Mouse (Mus musculus) stomach, embryonic 14.5 days (tissue): ENCODE results near the gene Rasgef1b. TPM values are rescaled to one million over a fixed set of nuclear protein-coding genes. Genes with fewer than 3 reads are reported as not detected.
A peak's percentile ranks its signal among the peaks of the same experiment; 100 is the strongest.

Source experiments
- ATAC-seq: fragments of 200-750 bp; cut with Nextera tagmentation; 2 replicates; pipeline ENCODE4 v1.8.0; 2017; ENCODE audit warnings: low read depth, moderate TSS enrichment; ENCODE audit not compliant: insufficient number of reproducible peaks, insufficient read depth, low FRiP score
- H3K27ac ChIP-seq: fragments of 300-500 bp; sonication (generic); 2 replicates; pipeline ENCODE4 v1.5.1; 2014; ENCODE audit warnings: mild to moderate bottlenecking, low read length, moderate library complexity, mixed read lengths
- H3K27me3 ChIP-seq: fragments of 300-500 bp; sonication (generic); 2 replicates; pipeline ENCODE4 v1.6.1; 2014; ENCODE audit warnings: low read length, control low read depth, mixed read lengths; ENCODE audit not compliant: control insufficient read depth, insufficient read depth
- H3K36me3 ChIP-seq: fragments of 300-500 bp; sonication (generic); 2 replicates; pipeline ENCODE4 v1.6.1; 2014; ENCODE audit warnings: mild to moderate bottlenecking, control low read depth, low read length, moderate library complexity, mixed read lengths; ENCODE audit not compliant: control insufficient read depth, insufficient read depth
- H3K4me1 ChIP-seq: fragments of 300-500 bp; sonication (generic); 2 replicates; pipeline ENCODE4 v1.6.1; 2014; ENCODE audit warnings: low read length, control low read depth, mixed read lengths; ENCODE audit not compliant: control insufficient read depth, insufficient read depth
- H3K4me2 ChIP-seq: fragments of 300-500 bp; sonication (generic); replicated peaks from 2 replicates; pipeline ENCODE4 v1.6.1; 2014; ENCODE audit warnings: low read depth, low read length, control low read depth
- H3K4me3 ChIP-seq: fragments of 300-500 bp; sonication (generic); 2 replicates; pipeline ENCODE4 v1.5.1; 2014; ENCODE audit warnings: low read depth, low read length, control low read depth
- H3K9ac ChIP-seq: fragments of 300-500 bp; sonication (generic); replicated peaks from 2 replicates; pipeline ENCODE4 v1.6.1; 2014; ENCODE audit warnings: low read depth, mild to moderate bottlenecking, control low read depth, low read length, moderate library complexity, mixed read lengths
- H3K9me3 ChIP-seq: fragments of 300-500 bp; sonication (generic); 2 replicates; pipeline ENCODE4 v1.6.1; 2016; ENCODE audit warnings: low read depth, low read length, control low read depth; ENCODE audit not compliant: control insufficient read depth
- WGBS: fragments of 180-500 bp; shearing (Covaris S2); extraction: QIAGEN DNeasy Blood & Tissue Kit; methylation state at CpG from one replicate; pipeline ENCODE4 v1.1.7; 2014; 5-methylcytosine and 5-hydroxymethylcytosine counted together
- polyA plus RNA-seq: library from polyadenylated mRNA; unstranded; fragments of >200 nt; fragmentation: Nextera tagmentation; extraction: Ambion mirVana; gene quantifications from 2 replicates; pipeline ENCODE4 v1.2.1, GENCODE M21; 2014

The Rasgef1b gene
- polyA plus RNA-seq, 1 experiment from 2014 or later = 13.9 TPM

- Histone ChIP-seq H3K9me3 (no peaks in the 10 kb centered on the region), H3K27ac (no peak overlapping the region), H3K4me1 (no peaks in the 10 kb centered on the region), H3K9ac (no peak overlapping the region), H3K27me3 (no peaks in the 10 kb centered on the region), H3K4me3 (no peak overlapping the region), H3K36me3 (no peaks in the 10 kb centered on the region), H3K4me2 (no peak overlapping the region)
- no peak for ATAC-seq
- WGBS = 84% methylated on average over 4 of the region's 4 CpGs
These were observed 440.6 kb downstream of the Rasgef1b start for GRCm38 (mm10) chr5:99288262-99288661.

GRCm38 (mm10) chr5:99287647-99288185 is 441.1 kb downstream of the Rasgef1b start:
- H3K4me3 ChIP-seq = no peak overlapping the region
- 84% methylated on average over 6 of the region's 6 CpGs for WGBS
- no peaks in the 10 kb centered on the region for H3K27me3 ChIP-seq
- no peak overlapping the region for H3K4me2 ChIP-seq
- no peak overlapping the region for H3K27ac ChIP-seq
- H3K9me3 ChIP-seq = no peaks in the 10 kb centered on the region
- H3K4me1 ChIP-seq = no peaks in the 10 kb centered on the region
- H3K36me3 ChIP-seq = no peaks in the 10 kb centered on the region
- H3K9ac ChIP-seq = no peak overlapping the region
- ATAC-seq = no peak

- WGBS = 85% methylated on average over 6 of the region's 6 CpGs
- no peaks in the 10 kb centered on the region for H3K27me3 ChIP-seq
- H3K4me1 ChIP-seq = no peaks in the 10 kb centered on the region
- H3K4me2 ChIP-seq = no peak overlapping the region
- no peaks in the 10 kb centered on the region for H3K9me3 ChIP-seq
- no peak overlapping the region for H3K27ac ChIP-seq
- H3K36me3 ChIP-seq = no peaks in the 10 kb centered on the region
- no peak overlapping the region for H3K4me3 ChIP-seq
- ATAC-seq = no peak
- H3K9ac ChIP-seq = no peak overlapping the region
These were observed 442.3 kb downstream of the Rasgef1b start for GRCm38 (mm10) chr5:99286575-99286974.

- no peak for ATAC-seq
- WGBS = 89% methylated on average over 6 of the region's 6 CpGs
- Histone ChIP-seq H3K9me3 (no peaks in the 10 kb centered on the region), H3K4me1 (no peaks in the 10 kb centered on the region), H3K4me2 (no peak overlapping the region), H3K36me3 (no peaks in the 10 kb centered on the region), H3K9ac (no peak overlapping the region), H3K27ac (no peak overlapping the region), H3K27me3 (no peaks in the 10 kb centered on the region), H3K4me3 (no peak overlapping the region)
These were observed 442.8 kb downstream of the Rasgef1b start for GRCm38 (mm10) chr5:99286024-99286423.

GRCm38 (mm10) chr5:99284369-99284768 is 444.5 kb downstream of the Rasgef1b start:
- Histone ChIP-seq H3K27ac (no peak overlapping the region), H3K36me3 (no peaks in the 10 kb centered on the region), H3K27me3 (no peaks in the 10 kb centered on the region), H3K9me3 (no peaks in the 10 kb centered on the region), H3K9ac (no peak overlapping the region), H3K4me3 (no peak overlapping the region), H3K4me1 (no peaks in the 10 kb centered on the region), H3K4me2 (no peak overlapping the region)
- 76% methylated on average over 7 of the region's 7 CpGs for WGBS
- peak; percentile 67; the same call in 1 of the 2 replicates for ATAC-seq

GRCm38 (mm10) chr5:99283636-99284035 is 445.2 kb downstream of the Rasgef1b start:
- no peak for ATAC-seq
- Histone ChIP-seq H3K4me3 (no peak overlapping the region), H3K9me3 (no peaks in the 10 kb centered on the region), H3K27me3 (no peaks in the 10 kb centered on the region), H3K27ac (no peak overlapping the region), H3K36me3 (no peaks in the 10 kb centered on the region), H3K4me1 (no peaks in the 10 kb centered on the region), H3K9ac (no peak overlapping the region), H3K4me2 (no peak overlapping the region)
- WGBS = 84% methylated on average over 3 of the region's 3 CpGs

- Histone ChIP-seq H3K4me3 (no peak overlapping the region), H3K9ac (no peak overlapping the region), H3K27me3 (no peaks in the 10 kb centered on the region), H3K9me3 (no peaks in the 10 kb centered on the region), H3K36me3 (no peaks in the 10 kb centered on the region), H3K4me1 (no peaks in the 10 kb centered on the region), H3K4me2 (no peak overlapping the region), H3K27ac (no peak overlapping the region)
- ATAC-seq = no peak
- 83% methylated on average over 5 of the region's 5 CpGs for WGBS
These were observed 448.3 kb downstream of the Rasgef1b start for GRCm38 (mm10) chr5:99280536-99280935.

- Histone ChIP-seq H3K27me3 (no peaks in the 10 kb centered on the region), H3K36me3 (no peaks in the 10 kb centered on the region), H3K27ac (no peak overlapping the region), H3K4me2 (no peak overlapping the region), H3K9me3 (no peaks in the 10 kb centered on the region), H3K9ac (no peak overlapping the region), H3K4me1 (no peaks in the 10 kb centered on the region), H3K4me3 (no peak overlapping the region)
- 40% methylated on average over 9 of the region's 9 CpGs for WGBS
- ATAC-seq = no peak
These were observed 449.7 kb downstream of the Rasgef1b start for GRCm38 (mm10) chr5:99279016-99279757.

GRCm38 (mm10) chr5:99278364-99278763 is 450.5 kb downstream of the Rasgef1b start:
- H3K9me3 ChIP-seq = no peaks in the 10 kb centered on the region
- no peaks in the 10 kb centered on the region for H3K27me3 ChIP-seq
- no peak overlapping the region for H3K27ac ChIP-seq
- no peaks in the 10 kb centered on the region for H3K4me1 ChIP-seq
- H3K4me3 ChIP-seq = no peak overlapping the region
- WGBS = 88% methylated on average over 8 of the region's 8 CpGs
- ATAC-seq = no peak
- no peak overlapping the region for H3K4me2 ChIP-seq
- H3K36me3 ChIP-seq = no peaks in the 10 kb centered on the region
- H3K9ac ChIP-seq = no peak overlapping the region
